Mouse (Mus musculus) kidney, postnatal 0 days (tissue): ENCODE data around the gene Traf5. TPM values are rescaled to one million over a fixed set of nuclear protein-coding genes. Genes with fewer than 3 reads are reported as not detected.

ENCODE experiments used
- ATAC-seq: fragments of 200-750 bp; cut with Nextera tagmentation; replicated peaks from 2 replicates; pipeline ENCODE4 v1.8.0; 2017; ENCODE audit warnings: low read depth, moderate number of reproducible peaks, moderate TSS enrichment, moderate library complexity; ENCODE audit not compliant: low FRiP score
- DNase-seq: peaks from one replicate; pipeline ENCODE4 v3.0.0-alpha.2; 2016; ENCODE audit warnings: low spot score
- H3K27ac ChIP-seq: fragments of 300-500 bp; sonication (generic); 2 replicates; pipeline ENCODE4 v1.5.1; 2014; ENCODE audit warnings: mild to moderate bottlenecking
- H3K27me3 ChIP-seq: fragments of 300-500 bp; sonication (generic); 2 replicates; pipeline ENCODE4 v1.6.1; 2014; ENCODE audit warnings: low read length, mixed read lengths; ENCODE audit not compliant: insufficient read depth
- H3K36me3 ChIP-seq: fragments of 300-500 bp; sonication (generic); 2 replicates; pipeline ENCODE4 v1.6.1; 2014; ENCODE audit warnings: low read length, mixed read lengths; ENCODE audit not compliant: insufficient read depth
- H3K4me1 ChIP-seq: fragments of 300-500 bp; sonication (generic); replicated peaks from 2 replicates; pipeline ENCODE4 v1.6.1; 2014; ENCODE audit warnings: antibody characterized with exemption, low read length, mixed read lengths; ENCODE audit not compliant: insufficient read depth
- H3K4me2 ChIP-seq: fragments of 300-500 bp; sonication (generic); 2 replicates; pipeline ENCODE4 v1.6.1; 2014; ENCODE audit warnings: mild to moderate bottlenecking, low read length, moderate library complexity, mixed read lengths
- H3K4me3 ChIP-seq: fragments of 300-500 bp; sonication (generic); replicated peaks from 2 replicates; pipeline ENCODE4 v1.5.1; 2014; ENCODE audit warnings: low read depth, low read length
- H3K9ac ChIP-seq: fragments of 300-500 bp; sonication (generic); 2 replicates; pipeline ENCODE4 v1.6.1; 2014; ENCODE audit warnings: low read depth, low read length
- H3K9me3 ChIP-seq: fragments of 300-500 bp; sonication (generic); replicated peaks from 2 replicates; pipeline ENCODE4 v1.6.1; 2016; ENCODE audit warnings: low read length, inconsistent platforms, mixed read lengths
- CTCF ChIP-seq: IDR thresholded peaks from 2 replicates; pipeline ENCODE4 v1.5.1; 2016; ENCODE audit warnings: antibody characterized with exemption, low read depth, mild to moderate bottlenecking, moderate library complexity
- WGBS: fragments of 180-500 bp; shearing (Covaris S2); extraction: QIAGEN DNeasy Blood & Tissue Kit; methylation state at CpG from one replicate; pipeline ENCODE4 v1.1.7; 2014; 5-methylcytosine and 5-hydroxymethylcytosine counted together
- polyA plus RNA-seq: library from polyadenylated mRNA; unstranded; fragments of >200 nt; fragmentation: Nextera tagmentation; extraction: Ambion mirVana; gene quantifications from 2 replicates; pipeline ENCODE4 v1.2.1, GENCODE M21; 2015

Gene Traf5
- polyA plus RNA-seq, 1 experiment from 2014 or later = 19.6 TPM

DNA sequence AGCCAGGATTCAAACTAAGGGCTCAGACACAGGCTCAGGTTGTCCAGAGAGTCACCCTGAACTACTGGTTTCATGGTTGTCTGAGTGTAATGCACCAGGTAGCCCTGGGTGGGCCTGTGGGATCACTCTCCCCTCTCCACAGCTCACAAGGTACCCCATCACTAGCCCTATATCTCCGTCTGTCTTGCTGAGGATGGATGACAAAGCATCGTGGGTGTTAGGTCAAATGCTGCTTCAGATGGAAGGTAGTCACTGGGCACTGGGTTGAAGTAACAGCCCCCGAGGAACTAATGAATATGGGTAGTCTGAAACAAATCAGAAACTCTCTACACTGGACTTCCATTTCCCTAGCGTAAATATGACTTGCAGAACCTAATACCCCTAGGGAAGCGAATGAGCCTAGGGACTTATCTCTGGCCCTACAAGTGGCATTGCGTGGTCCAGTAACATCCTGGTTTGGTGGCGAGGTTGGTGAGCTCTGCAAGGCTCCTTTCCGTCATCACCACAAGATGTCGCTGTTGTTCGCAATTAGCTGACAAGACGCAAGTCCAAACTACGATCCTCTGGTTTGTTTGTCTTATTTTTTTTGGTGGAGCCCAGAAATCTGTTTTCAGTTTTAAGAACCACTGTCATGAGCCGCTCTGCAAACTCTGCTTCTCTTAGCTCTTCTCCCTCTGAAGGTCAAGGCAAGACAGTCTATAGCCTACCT is 127.4 kb downstream of the Traf5 start:
- H3K4me2 ChIP-seq = no peak overlapping the region
- peak; percentile 95 for TF ChIP-seq CTCF
- no peaks in the 10 kb centered on the region for H3K27me3 ChIP-seq
- H3K9me3 ChIP-seq = no peaks in the 10 kb centered on the region
- 14% methylated on average over 13 of the region's 13 CpGs for WGBS
- peak; percentile 92 for DNase-seq
- peak; percentile 27; the same call in 1 of the 2 replicates for ATAC-seq
- no peak overlapping the region for H3K9ac ChIP-seq
- peak overlapping the region; percentile 38; the same call in 1 of the 2 replicates for H3K27ac ChIP-seq
- no peaks in the 10 kb centered on the region; the same call in 1 of the 2 replicates for H3K4me1 ChIP-seq
- no peaks in the 10 kb centered on the region for H3K36me3 ChIP-seq
- H3K4me3 ChIP-seq = no peak overlapping the region

GRCm38 (mm10) chr1:191963948-191964772 is 128.2 kb downstream of the Traf5 start:
- Histone ChIP-seq H3K27me3 (no peaks in the 10 kb centered on the region), H3K4me1 (no peaks in the 10 kb centered on the region; the same call in 1 of the 2 replicates), H3K9ac (no peak overlapping the region), H3K4me2 (no peak overlapping the region), H3K27ac (peak overlapping the region; percentile 38; the same call in 1 of the 2 replicates), H3K9me3 (no peaks in the 10 kb centered on the region), H3K4me3 (no peak overlapping the region), H3K36me3 (no peaks in the 10 kb centered on the region)
- DNase-seq (peak; percentile 93), ATAC-seq (peak; percentile 94)
- 14% methylated on average over 8 of the region's 8 CpGs for WGBS
- TF ChIP-seq CTCF = peak; percentile 95

- TF ChIP-seq CTCF = no peak
- Histone ChIP-seq H3K36me3 (no peaks in the 10 kb centered on the region), H3K9ac (no peak overlapping the region), H3K27me3 (no peaks in the 10 kb centered on the region), H3K4me1 (no peaks in the 10 kb centered on the region; the same call in 1 of the 2 replicates), H3K27ac (no peak overlapping the region), H3K4me2 (no peak overlapping the region), H3K9me3 (no peaks in the 10 kb centered on the region), H3K4me3 (no peak overlapping the region)
- WGBS = 63% methylated on average over 3 of the region's 3 CpGs
- no peak for DNase-seq
- ATAC-seq = no peak
These were observed 128.9 kb downstream of the Traf5 start for GRCm38 (mm10) chr1:191963413-191963812.

DNA sequence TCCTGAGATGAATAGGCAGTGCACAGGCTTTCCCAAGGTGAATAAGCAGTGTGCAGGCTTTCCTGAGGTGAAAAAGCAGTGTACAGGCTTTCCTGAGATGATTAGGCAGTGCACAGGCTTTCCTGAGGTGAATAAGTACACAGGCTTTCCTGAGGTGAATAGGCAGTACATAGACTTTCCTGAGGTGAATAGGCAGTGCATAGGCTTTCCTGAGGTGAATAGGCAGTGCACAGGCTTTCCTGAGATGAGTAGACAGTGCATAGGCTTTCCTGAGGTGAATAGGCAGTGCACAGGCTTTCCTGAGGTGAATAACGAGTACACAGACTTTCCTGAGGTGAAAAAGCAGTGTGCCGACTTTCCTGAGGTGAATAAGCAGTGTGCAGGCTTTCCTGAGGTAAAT is 131.4 kb downstream of the Traf5 start:
- no peak for DNase-seq

DNA sequence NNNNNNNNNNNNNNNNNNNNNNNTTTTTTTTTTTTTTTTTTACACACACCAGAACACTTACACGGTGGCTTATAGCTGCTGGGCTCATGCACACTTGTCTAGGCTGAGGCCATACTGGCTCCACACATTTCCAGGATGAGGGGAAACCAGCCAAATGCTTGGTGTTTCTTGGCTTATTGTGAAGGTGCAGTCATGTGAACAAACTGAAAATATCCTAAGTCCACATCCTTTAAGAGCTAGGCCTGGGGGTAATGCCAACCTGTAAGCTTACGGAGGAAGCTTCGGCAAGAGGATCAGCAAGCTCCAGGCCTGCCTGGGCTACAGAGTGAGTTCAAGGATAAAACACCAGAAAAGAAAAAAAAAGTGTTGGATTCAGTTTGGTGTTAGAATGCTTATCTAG is 135.0 kb downstream of the Traf5 start:
- ATAC-seq = no peak
- no peak overlapping the region for H3K4me2 ChIP-seq
- no peaks in the 10 kb centered on the region for H3K9me3 ChIP-seq
- no peak overlapping the region for H3K9ac ChIP-seq
- no peak overlapping the region for H3K4me3 ChIP-seq
- TF ChIP-seq CTCF = no peak
- DNase-seq = no peak
- H3K27ac ChIP-seq = no peak overlapping the region
- no peaks in the 10 kb centered on the region for H3K4me1 ChIP-seq
- no peaks in the 10 kb centered on the region for H3K36me3 ChIP-seq
- 64% methylated on average over 3 of the region's 3 CpGs for WGBS
- H3K27me3 ChIP-seq = no peaks in the 10 kb centered on the region

More for the DNA sequence above, 131.4 kb downstream of the Traf5 start:
- ATAC-seq = no peak
- WGBS = 51% methylated on average over 2 of the region's 2 CpGs
- no peaks in the 10 kb centered on the region for H3K27me3 ChIP-seq
- H3K9ac ChIP-seq = no peak overlapping the region
- TF ChIP-seq CTCF = no peak
- no peaks in the 10 kb centered on the region for H3K9me3 ChIP-seq
- H3K4me2 ChIP-seq = no peak overlapping the region
- H3K4me1 ChIP-seq = no peaks in the 10 kb centered on the region; the same call in 1 of the 2 replicates
- H3K4me3 ChIP-seq = no peak overlapping the region
- no peak overlapping the region for H3K27ac ChIP-seq
- no peaks in the 10 kb centered on the region for H3K36me3 ChIP-seq

DNA sequence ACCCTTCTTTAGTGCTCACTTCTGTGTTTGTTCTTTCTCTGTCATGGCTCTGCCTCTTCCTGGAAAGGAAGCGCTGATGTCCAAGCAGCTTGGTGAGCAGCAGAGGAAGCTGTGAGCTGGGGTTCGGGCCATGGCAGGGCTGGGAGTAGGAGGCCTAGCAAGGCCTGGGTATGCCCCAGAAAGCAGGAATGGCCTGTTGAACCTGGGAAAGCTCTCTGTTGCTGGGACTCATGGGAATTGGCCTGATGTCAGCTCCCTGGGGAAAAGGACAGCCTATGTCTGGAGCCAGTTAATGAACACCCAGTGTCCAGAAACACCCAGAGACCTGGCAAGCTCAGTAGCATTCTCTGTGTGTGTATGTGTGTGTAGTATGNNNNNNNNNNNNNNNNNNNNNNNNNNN is 135.5 kb downstream of the Traf5 start:
- no peaks in the 10 kb centered on the region for H3K36me3 ChIP-seq
- peak overlapping the region; percentile 89 for H3K27ac ChIP-seq
- H3K27me3 ChIP-seq = no peaks in the 10 kb centered on the region
- H3K4me3 ChIP-seq = no peak overlapping the region
- ATAC-seq (peak; percentile 81), DNase-seq (no peak)
- H3K4me1 ChIP-seq = no peaks in the 10 kb centered on the region
- peak overlapping the region; percentile 7; the same call in 1 of the 2 replicates for H3K4me2 ChIP-seq
- no peak for TF ChIP-seq CTCF
- H3K9ac ChIP-seq = 0 out of 2 replicates have a peak overlapping the region, but pooled peaks have one; percentile 31
- WGBS = 75% methylated on average over 2 of the region's 2 CpGs
- H3K9me3 ChIP-seq = no peaks in the 10 kb centered on the region
